Mouse (Mus musculus): ENCODE data around the gene Smg7. TPM values are rescaled to one million over a fixed set of nuclear protein-coding genes. Genes with fewer than 3 reads are reported as not detected.
"Not testable (repeated sequence)": the region's sequence is repeated elsewhere in the genome, so short reads cannot be mapped to it uniquely, and the experiment has no call there.

The Smg7 gene
- polyA plus RNA-seq, 1 experiment from 2014 or later: 23.1 TPM

DNA sequence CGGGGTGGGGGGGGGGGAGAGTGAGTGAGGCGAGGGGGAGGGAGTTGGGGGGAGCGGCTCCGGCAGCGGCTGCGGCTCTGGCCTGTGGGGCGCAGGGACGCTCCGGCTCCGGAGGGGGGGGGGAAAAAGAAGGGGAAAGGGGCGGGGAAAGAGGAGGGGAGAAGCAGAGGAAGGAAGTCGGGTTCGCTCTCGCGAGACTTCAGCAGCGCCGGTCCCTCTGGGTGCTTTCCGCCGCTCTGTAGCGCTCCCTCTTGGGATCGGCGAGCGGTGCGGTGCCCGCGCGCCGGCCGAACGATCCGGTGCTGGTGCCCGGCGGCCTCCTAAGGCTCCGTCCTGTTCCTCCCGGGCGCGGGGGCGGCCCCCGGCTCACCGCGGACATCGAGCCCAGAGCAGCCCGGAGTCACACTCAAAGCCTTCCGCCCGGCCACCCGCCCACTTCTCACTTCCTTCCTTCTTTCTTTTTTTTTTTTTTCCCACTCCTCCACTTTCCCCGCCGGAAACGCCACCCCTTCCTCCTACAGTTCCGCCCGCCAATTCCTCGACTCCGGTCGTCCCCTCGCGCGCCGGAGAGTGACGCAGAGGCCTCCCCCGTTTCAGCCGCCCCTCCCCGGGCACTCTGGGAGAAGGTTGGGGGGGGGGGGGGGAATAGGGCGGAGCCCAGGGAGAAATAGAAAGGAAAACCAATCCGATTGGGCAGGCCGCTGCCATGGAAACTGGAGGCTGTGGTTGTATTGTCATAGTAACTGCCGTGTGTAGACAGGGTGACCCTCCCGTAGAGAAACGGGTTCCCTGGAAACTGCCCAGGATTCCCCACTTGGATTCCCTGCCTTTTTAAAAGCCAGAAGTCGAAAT is 445 bp upstream of the Smg7 start:
- Histone ChIP-seq H3K4me1 (replicated peaks; ENCODE audit: insufficient read depth, low read length) (peaks cover 12% of the 10 kb centered on the region), H3K27me3 (ENCODE audit: insufficient read depth, low read length) (no peaks in the 10 kb centered on the region), H3K36me3 (ENCODE audit: insufficient read depth, low read length) (no peaks in the 10 kb centered on the region), H3K4me2 (ENCODE audit: low read length) (peak overlapping the region; percentile 95), H3K9ac (ENCODE audit: low read depth, low read length) (peak overlapping the region; percentile 93), H3K9me3 (replicated peaks; ENCODE audit: low read length) (no peaks in the 10 kb centered on the region), H3K27ac (peak overlapping the region; percentile 99), H3K4me3 (replicated peaks; ENCODE audit: low read depth, low read length) (peak overlapping the region; percentile 99)
- DNase-seq (ENCODE audit: low spot score) (peak; percentile 97), ATAC-seq (replicated peaks; ENCODE audit: low FRiP score, low read depth) (peak; percentile 90)
- 0 out of 2 replicates have a peak, but pooled peaks have one; percentile 16 for TF ChIP-seq CTCF (IDR thresholded peaks at IDR 0.05; ENCODE audit: low read depth)
- under 1% methylated on average over 41 of the region's 69 CpGs for WGBS

DNA sequence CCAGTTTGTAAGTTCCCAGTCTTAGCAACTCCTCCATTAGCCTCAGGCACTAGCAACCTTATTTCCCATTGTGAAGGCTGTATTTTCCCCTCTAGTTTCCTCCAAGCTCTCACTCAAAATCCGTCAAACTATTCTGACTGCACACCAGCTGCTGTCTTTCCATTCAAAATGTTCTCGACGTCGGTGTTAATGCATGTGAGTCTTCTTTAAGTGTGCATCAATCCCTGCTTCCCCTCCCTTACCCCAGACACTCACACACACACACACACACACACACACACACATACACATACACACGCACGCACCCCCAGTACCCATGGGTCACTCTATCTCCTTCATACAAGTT is 1.1 kb downstream of the Smg7 start:
- Histone ChIP-seq H3K9me3 (replicated peaks; ENCODE audit: low read length) (no peaks in the 10 kb centered on the region), H3K36me3 (ENCODE audit: insufficient read depth, low read length) (no peaks in the 10 kb centered on the region), H3K27ac (peak overlapping the region; percentile 99), H3K4me3 (replicated peaks; ENCODE audit: low read depth, low read length) (peak overlapping the region; percentile 99), H3K4me1 (replicated peaks; ENCODE audit: insufficient read depth, low read length) (peaks cover 12% of the 10 kb centered on the region), H3K4me2 (ENCODE audit: low read length) (peak overlapping the region; percentile 86), H3K27me3 (ENCODE audit: insufficient read depth, low read length) (no peaks in the 10 kb centered on the region), H3K9ac (ENCODE audit: low read depth, low read length) (peak overlapping the region; percentile 93)
- no peak for TF ChIP-seq CTCF (IDR thresholded peaks at IDR 0.05; ENCODE audit: low read depth)
- WGBS: under 1% methylated on average over 6 of the region's 6 CpGs
- no peak for DNase-seq (ENCODE audit: low spot score)
- ATAC-seq (replicated peaks; ENCODE audit: low FRiP score, low read depth): no peak

DNA sequence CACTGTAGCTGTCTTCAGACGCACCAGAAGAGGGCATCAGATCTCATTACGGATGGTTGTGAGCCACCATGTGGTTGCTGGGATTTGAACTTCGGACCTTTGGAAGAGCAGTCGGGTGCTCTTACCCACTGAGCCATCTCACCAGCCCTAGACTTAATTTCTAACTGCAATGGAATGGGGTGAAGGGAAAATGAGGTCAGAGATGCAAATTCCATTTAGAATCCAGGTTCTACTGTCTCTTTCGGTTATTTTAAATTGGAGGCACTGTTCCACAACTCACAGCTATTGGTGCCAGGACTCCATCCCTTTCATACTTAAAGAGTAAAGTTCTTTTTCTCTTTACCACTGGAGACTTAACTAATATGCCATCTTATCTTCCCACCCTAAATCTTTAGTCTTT is 14.4 kb downstream of the Smg7 start:
- DNase-seq (ENCODE audit: low spot score); H3K36me3 ChIP-seq (ENCODE audit: insufficient read depth, low read length); H3K4me3 ChIP-seq (replicated peaks; ENCODE audit: low read depth, low read length); H3K4me1 ChIP-seq (replicated peaks; ENCODE audit: insufficient read depth, low read length); ATAC-seq (replicated peaks; ENCODE audit: low FRiP score, low read depth); H3K9ac ChIP-seq (ENCODE audit: low read depth, low read length); H3K9me3 ChIP-seq (replicated peaks; ENCODE audit: low read length); H3K27ac ChIP-seq; H3K4me2 ChIP-seq (ENCODE audit: low read length); H3K27me3 ChIP-seq (ENCODE audit: insufficient read depth, low read length): not testable (repeated sequence)
- WGBS: 75% methylated on average over 3 of the region's 5 CpGs
- 0 out of 2 replicates have a peak, but pooled peaks have one; percentile 8 for TF ChIP-seq CTCF (IDR thresholded peaks at IDR 0.05; ENCODE audit: low read depth)

- DNase-seq (ENCODE audit: low spot score): peak; percentile 35
- no peak overlapping the region for H3K4me2 ChIP-seq (ENCODE audit: low read length)
- no peak overlapping the region for H3K4me3 ChIP-seq (replicated peaks; ENCODE audit: low read depth, low read length)
- peaks cover 19% of the 10 kb centered on the region for H3K36me3 ChIP-seq (ENCODE audit: insufficient read depth, low read length)
- TF ChIP-seq CTCF (IDR thresholded peaks at IDR 0.05; ENCODE audit: low read depth): no peak
- ATAC-seq (replicated peaks; ENCODE audit: low FRiP score, low read depth): no peak
- no peak overlapping the region for H3K27ac ChIP-seq
- H3K4me1 ChIP-seq (replicated peaks; ENCODE audit: insufficient read depth, low read length): peaks cover 4% of the 10 kb centered on the region; the same call in 1 of the 2 replicates
- 41% methylated on average over 3 of the region's 3 CpGs for WGBS
- H3K9me3 ChIP-seq (replicated peaks; ENCODE audit: low read length): no peaks in the 10 kb centered on the region
- no peak overlapping the region for H3K9ac ChIP-seq (ENCODE audit: low read depth, low read length)
- no peaks in the 10 kb centered on the region for H3K27me3 ChIP-seq (ENCODE audit: insufficient read depth, low read length)
These were observed 31.4 kb downstream of the Smg7 start for GRCm38 (mm10) chr1:152871031-152871430.

DNA sequence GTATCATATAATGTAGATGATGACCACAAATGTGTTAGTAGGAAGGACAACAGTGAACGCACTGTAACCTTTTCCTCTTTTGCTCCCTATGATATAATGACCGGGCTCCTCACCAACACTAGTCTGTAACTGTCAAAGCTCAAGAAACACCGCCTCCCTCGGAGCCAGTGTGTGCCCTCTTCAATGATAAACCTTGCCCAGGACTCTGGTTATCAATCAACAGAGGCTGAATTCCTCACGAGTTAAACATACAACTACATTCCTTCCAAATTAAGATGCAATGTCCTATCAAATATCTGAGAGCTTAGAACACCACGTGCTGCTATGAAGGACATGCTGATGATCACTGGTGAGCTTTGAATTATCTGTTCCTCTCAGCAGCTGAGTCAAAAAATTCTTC is 32.5 kb downstream of the Smg7 start:
- ATAC-seq (replicated peaks; ENCODE audit: low FRiP score, low read depth): peak; percentile 68; the same call in 1 of the 2 replicates
- H3K27ac ChIP-seq: no peak overlapping the region
- DNase-seq (ENCODE audit: low spot score): peak; percentile 33
- no peak overlapping the region for H3K4me2 ChIP-seq (ENCODE audit: low read length)
- no peaks in the 10 kb centered on the region for H3K9me3 ChIP-seq (replicated peaks; ENCODE audit: low read length)
- no peaks in the 10 kb centered on the region for H3K27me3 ChIP-seq (ENCODE audit: insufficient read depth, low read length)
- no peak for TF ChIP-seq CTCF (IDR thresholded peaks at IDR 0.05; ENCODE audit: low read depth)
- H3K36me3 ChIP-seq (ENCODE audit: insufficient read depth, low read length): peaks cover 26% of the 10 kb centered on the region
- H3K4me3 ChIP-seq (replicated peaks; ENCODE audit: low read depth, low read length): no peak overlapping the region
- no peak overlapping the region for H3K9ac ChIP-seq (ENCODE audit: low read depth, low read length)
- H3K4me1 ChIP-seq (replicated peaks; ENCODE audit: insufficient read depth, low read length): peaks cover 4% of the 10 kb centered on the region; the same call in 1 of the 2 replicates
- WGBS: 83% methylated on average over 6 of the region's 6 CpGs

- DNase-seq (ENCODE audit: low spot score) (no peak), ATAC-seq (replicated peaks; ENCODE audit: low FRiP score, low read depth) (no peak)
- no peaks in the 10 kb centered on the region for H3K27me3 ChIP-seq (ENCODE audit: insufficient read depth, low read length)
- peaks cover 73% of the 10 kb centered on the region for H3K36me3 ChIP-seq (ENCODE audit: insufficient read depth, low read length)
- H3K27ac ChIP-seq: no peak overlapping the region
- no peak overlapping the region for H3K9ac ChIP-seq (ENCODE audit: low read depth, low read length)
- no peak overlapping the region for H3K4me2 ChIP-seq (ENCODE audit: low read length)
- no peak overlapping the region for H3K4me3 ChIP-seq (replicated peaks; ENCODE audit: low read depth, low read length)
- WGBS: 98% methylated on average over 2 of the region's 2 CpGs
- TF ChIP-seq CTCF (IDR thresholded peaks at IDR 0.05; ENCODE audit: low read depth): no peak
- no peaks in the 10 kb centered on the region for H3K4me1 ChIP-seq (replicated peaks; ENCODE audit: insufficient read depth, low read length)
- no peaks in the 10 kb centered on the region for H3K9me3 ChIP-seq (replicated peaks; ENCODE audit: low read length)
These were observed 55.6 kb downstream of the Smg7 start for GRCm38 (mm10) chr1:152846856-152847255.

Measured in kidney, postnatal 0 days (tissue).